Mouse (Mus musculus): ENCODE measurements around the gene Pip5k1b. TPM values are rescaled to one million over a fixed set of nuclear protein-coding genes. Genes with fewer than 3 reads are reported as not detected.
A peak's percentile ranks its signal among the peaks of the same experiment; 100 is the strongest.

Gene Pip5k1b
- total RNA-seq, 2 experiments from 2014 or later = 24.1 to 25.8 TPM

DNA sequence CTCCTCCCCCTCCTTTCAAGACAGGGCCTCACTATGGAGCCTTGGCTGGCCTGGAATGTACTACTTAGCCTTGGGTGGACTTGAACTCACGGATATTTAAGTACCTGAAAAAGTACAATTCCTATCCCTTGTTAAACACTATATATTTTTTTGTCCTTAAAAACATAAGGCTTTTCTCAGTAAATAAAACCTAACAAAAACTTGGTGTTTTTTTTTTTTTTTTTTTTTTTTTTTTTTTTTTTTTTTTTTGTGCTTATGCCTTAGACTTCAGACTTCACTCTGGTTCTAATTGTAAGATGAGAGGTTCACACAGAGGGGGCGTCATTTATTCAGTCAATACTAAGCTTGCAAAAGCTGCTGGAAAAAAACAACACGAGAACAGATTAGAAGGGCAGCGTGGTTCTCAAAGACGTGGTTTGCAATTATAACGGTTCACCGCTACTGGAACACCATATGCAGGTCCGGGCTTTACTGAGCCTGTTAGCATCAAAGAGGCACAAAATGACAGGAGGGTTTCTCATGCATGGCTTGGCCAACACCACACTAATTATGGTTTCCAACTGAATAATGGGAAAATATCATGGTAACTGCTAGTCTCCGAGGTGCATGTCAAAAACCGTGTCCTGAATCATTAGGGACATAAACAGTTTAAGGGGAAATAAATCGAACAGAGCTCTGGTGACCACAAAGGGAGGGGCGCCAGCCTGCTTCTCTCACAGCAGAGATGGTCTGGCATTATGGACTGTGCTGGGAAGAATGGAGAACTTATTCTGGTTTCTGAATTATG is 242.9 kb downstream of the Pip5k1b start:
- DNase-seq (ENCODE audit: low spot score in 2 of 2) = no peak

DNA sequence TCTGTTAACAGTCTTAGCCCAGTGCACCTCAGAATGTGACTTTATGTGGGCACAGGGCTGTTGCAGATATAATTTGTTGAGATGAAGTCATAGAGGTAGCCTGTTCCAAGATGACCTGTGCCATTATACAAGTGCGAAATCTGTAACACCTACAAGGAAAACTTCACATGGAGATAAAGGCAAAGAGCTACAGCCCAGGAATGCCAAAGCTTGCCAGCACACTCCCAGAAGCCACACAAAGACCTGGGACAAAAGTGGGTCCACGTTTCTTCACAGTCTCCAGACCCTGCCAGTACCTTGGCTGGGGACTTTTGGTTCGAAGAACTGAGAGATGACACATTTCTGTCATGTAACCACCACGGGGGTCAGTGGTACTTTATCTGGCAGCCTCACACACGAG is 243.6 kb downstream of the Pip5k1b start:
- no peak for DNase-seq (ENCODE audit: low spot score in 2 of 2)

DNA sequence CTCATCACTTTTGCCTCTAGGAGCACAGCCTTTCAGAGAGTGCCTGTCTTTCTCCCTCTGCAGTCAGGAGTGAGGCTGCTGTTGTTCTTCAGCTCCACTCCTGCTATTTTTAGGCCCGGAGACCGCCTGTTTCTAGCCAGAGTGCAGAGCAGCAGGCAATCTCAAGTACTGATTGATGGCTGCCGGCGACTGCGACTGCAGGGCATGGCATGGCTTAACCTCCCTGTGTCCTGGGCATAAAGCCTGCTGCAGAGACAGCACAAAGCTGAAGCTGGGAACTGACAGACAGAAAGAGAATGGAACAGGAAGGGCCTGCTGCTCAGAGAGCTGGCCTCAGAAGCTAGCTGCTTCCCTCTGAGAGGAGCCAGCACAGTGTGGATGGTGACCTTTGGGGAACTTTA is 247.4 kb downstream of the Pip5k1b start:
- peak in 1 of 2 experiments; percentile 28 for DNase-seq (ENCODE audit: low spot score in 2 of 2)

DNA sequence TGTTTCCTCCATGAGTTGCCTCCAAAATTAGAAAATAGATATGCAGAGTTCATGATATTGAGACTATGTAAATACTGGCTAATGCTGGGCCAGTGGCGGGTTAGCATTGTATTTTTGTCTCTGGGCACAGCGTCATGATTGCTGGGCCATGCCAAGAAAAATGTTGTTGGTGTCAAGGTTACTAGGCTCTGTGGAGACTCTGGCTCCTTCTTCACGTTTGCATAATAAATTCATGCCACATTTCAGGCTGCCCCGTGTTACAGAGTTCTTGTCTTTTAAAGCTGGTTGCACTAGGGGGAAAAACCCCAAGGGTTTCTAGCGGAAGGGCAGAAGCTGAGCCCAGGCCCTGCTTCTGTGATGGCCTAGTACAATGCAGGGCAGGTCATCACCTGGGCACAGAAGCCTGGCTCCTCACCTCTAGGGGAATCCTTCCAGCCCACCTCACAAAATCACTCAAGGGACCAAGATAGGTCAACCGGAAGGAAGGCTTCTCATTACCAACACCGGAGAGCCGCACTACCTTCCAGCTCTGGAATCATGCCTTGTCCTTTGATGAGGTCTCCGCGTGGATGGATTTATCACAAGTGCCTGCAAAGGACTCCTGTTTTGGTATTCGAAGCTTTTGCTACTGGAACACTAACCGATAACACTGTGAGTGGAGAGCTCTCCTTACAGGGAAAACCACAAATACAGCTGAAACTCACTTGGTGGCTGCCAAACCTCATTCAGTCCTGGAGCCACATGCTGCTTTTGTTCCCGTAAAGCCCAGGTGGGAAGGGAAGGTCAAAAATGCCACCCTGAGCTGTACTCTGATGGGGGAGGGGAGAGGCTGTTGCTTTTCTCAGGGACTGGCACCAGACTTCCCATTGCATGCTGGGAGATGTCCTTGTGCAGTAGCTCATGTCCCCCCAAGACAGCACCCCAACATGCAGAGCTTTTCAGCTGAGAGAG is 248.1 kb downstream of the Pip5k1b start:
- no peak for DNase-seq (ENCODE audit: low spot score in 2 of 2)

GRCm38 (mm10) chr19:24306351-24306750 is 249.3 kb downstream of the Pip5k1b start:
- no peak for DNase-seq (ENCODE audit: low spot score in 2 of 2)

- no peak for DNase-seq (ENCODE audit: low spot score in 2 of 2)
Measured at GRCm38 (mm10) chr19:24302198-24302597, 253.5 kb downstream of the Pip5k1b start.

DNA sequence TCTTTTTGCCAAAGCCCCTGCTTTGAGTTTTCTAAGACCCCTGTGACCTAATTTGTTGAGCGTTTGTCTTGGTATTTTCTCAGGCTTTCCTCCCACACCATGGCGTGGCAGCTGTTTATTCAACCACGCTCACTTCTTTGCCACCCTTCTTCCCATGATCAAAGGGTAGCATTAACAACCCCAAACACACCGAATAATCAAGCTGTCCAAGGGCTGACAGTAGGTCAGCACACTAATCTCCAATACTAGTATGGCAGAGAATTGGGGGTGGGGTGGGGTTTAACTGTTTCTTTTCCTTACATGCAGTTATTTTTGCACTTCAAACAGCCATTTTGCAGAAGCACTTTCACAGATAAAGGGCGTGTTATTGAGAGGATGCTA is 253.9 kb downstream of the Pip5k1b start:
- DNase-seq (ENCODE audit: low spot score in 2 of 2) = no peak

DNA sequence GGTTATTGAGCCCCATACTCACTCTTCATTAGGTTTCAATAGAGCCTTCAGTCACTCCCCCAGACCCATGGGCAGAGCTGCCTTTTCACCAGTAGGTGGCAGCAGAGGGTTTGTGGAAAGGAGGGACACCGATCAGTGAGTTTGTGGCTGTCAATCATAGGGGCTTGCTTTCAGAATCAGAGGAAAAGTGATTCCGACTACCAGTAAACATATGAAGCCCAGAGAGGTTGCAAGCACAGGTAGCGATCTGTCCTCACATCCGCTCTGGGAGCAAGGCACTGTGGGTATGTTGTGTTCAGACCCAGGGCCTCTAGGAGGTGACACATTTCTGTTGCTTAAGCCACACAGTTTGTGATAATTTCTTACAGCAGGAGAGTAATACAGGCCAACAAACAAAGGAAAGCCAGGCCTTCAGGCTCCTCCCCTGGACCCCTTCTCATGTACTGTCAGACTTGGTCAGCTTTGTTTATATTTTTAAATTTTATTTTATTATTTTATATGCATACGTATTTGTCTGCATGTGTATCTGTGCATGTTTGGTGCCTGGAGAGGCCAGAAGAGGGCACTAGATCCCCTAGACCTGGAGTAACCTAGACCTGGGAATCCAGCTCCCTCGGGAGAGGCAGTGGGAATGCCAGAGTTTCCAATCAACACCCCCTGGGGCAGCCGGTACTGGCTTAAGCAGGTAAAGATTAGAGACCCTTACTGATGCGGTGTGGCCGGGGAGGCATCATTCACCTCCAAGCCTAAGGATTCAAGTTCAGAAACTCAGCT is 254.5 kb downstream of the Pip5k1b start:
- peak; percentile 51 to 70 for DNase-seq (ENCODE audit: low spot score in 2 of 2)

- DNase-seq (ENCODE audit: low spot score in 2 of 2) = no peak
Measured at GRCm38 (mm10) chr19:24293537-24293936, 262.1 kb downstream of the Pip5k1b start.

DNA sequence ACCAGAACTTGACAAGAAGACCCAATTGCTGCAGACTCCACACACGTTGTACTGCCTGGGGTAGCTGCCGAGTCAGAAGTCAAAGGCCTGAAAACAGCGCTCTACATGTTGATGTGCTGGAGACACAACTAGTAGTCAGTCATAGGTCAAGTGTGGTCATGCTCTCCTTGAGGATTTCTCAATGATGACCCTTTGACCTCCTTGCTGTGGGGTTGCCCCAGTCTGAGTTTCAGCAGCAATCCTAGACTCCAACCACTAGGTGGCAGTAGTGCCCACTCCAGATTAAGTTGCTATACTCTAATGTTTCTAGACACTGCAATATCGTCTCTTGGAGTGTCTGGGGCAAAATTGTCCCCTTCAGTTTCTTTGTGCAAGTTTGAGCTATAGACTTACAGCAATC is 271.5 kb downstream of the Pip5k1b start:
- DNase-seq (ENCODE audit: low spot score in 2 of 2) = peak; percentile 27 to 52

- DNase-seq (ENCODE audit: low spot score in 2 of 2) = no peak
Measured at GRCm38 (mm10) chr19:24281288-24281980, 274.2 kb downstream of the Pip5k1b start.

DNA sequence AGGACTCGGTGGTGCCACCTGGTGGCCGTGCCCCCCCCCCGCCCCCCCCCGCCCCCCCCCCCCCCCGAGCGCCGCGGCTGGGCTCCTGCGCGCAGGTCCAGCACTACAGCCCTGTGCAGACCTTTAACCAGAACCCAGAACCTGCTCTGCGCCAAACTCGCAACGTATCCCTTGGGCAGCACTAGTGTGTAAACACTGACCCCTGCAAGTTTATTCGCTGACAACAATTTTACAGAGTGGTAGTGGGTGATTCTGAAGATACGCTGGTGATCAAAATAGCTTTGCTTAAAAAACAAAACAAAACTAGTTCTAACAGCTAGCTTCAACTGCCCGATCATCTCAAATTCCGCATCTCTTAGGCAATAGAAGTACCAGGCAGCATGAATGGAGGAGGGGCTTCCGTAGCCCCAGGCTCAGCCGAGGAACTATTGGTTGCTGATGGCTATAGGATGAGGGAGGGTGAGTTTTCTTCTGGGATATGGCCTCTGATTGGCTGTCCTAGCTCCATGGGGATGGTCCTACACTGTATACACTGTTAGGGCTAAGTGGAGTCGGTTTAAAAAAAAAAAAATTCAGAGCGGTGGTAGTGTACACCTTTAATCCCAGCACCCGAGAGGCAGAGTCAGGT is 275.0 kb downstream of the Pip5k1b start, which contains the start of gene Fxn:
TSS of gene Fxn (minus strand) at position 5 of the 628 bp plus-strand sequence.
- peak in 1 of 2 experiments; percentile 18 for DNase-seq (ENCODE audit: low spot score in 2 of 2)

- peak; percentile 71 to 81 for DNase-seq (ENCODE audit: low spot score in 2 of 2)
Measured at GRCm38 (mm10) chr19:24279706-24280600, 275.7 kb downstream of the Pip5k1b start.

DNA sequence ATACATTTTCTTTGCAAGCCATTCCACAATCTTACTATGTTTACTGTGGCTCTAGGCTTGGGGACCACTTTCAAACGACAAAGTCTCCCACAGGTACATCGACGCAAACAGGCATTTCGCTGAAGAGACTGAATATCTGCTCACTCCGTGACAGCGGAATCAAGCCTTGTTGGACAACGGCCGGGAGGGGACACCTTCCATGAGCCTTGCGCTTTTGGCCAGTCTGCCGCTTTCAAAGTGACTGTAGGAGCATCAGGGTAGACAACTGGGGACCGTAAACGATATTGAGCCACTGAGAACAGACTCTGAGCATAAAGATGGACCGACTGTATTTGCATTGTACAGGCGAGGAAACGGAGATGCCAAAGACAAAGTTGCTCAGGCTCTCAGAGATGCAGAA is 276.8 kb downstream of the Pip5k1b start:
- DNase-seq (ENCODE audit: low spot score in 2 of 2) = no peak

DNA sequence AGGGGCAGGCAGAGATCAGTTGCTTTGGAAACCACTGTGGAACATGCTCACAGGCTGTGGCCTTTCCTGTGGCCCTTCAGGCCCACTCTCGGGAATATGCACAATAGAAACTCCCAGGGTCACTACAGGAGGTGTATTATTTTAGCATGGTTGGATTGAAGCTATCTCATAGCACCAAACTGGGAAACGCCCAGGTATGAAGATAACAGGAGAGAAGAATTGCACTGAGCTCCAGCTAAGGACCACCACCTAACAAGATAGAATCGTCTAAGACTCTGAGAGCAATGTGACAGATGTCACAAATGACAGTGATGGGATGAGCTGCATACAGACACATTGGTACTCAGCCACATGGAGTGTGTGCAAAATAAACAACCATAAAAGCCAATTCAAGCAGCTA is 281.4 kb downstream of the Pip5k1b start:
- no peak for DNase-seq (ENCODE audit: low spot score in 2 of 2)

GRCm38 (mm10) chr19:24271746-24272426 is 283.8 kb downstream of the Pip5k1b start:
- DNase-seq (ENCODE audit: low spot score in 2 of 2) = peak; percentile 78 to 90

DNA sequence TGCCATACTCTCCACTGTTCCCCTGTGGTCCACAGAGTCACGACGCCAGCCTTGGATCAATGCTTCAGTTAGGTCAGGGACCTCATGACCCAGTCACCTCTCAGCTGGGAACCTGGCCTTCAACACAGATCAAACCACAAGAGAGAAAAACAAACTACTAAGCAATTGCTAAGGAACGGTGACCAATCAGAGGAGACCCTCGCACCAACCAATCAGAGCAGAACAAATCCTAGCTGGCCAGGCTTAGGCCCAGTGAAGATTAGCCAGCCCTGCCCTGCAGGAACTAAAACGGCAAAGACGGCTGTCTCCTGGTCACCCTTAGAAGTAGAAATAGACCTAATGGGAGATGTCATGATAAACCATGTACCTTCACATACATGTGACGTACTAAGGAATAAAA is 284.3 kb downstream of the Pip5k1b start:
- peak in 1 of 2 experiments; percentile 12 for DNase-seq (ENCODE audit: low spot score in 2 of 2)

GRCm38 (mm10) chr19:24268531-24268930 is 287.1 kb downstream of the Pip5k1b start:
- no peak for DNase-seq (ENCODE audit: low spot score in 2 of 2)

All from left cerebral cortex, adult 18-20 months (tissue).